Mouse (Mus musculus): ENCODE data around the gene Syne1. TPM values are rescaled to one million over a fixed set of nuclear protein-coding genes. Genes with fewer than 3 reads are reported as not detected.

Syne1 gene
- total and polyA plus RNA-seq, 3 experiments: 10.8 to 85.0 (median 59.1) TPM

- H3K36me3 ChIP-seq (replicated peaks): no peaks in the 10 kb centered on the region
- DNase-seq (ENCODE audit: low spot score) (no peak), ATAC-seq (ENCODE audit: extremely low read depth, insufficient number of reproducible peaks, low FRiP score, poor library complexity, severe bottlenecking) (no peak)
- no peak for TF ChIP-seq POLR2AphosphoS5 (IDR thresholded peaks at IDR 0.05; ENCODE audit: insufficient replicate concordance, low read depth, low read length)
- TF ChIP-seq TAL1 (conservative IDR thresholded peaks at IDR 0.05; ENCODE audit: low read depth, low read length): no peak
- TF ChIP-seq GATA2 (IDR thresholded peaks at IDR 0.05; ENCODE audit: borderline replicate concordance, low read depth, low read length): no peak
- no peak for TF ChIP-seq GATA1 (IDR thresholded peaks at IDR 0.05; ENCODE audit: borderline replicate concordance, low read length)
- H3K4me3 ChIP-seq (ENCODE audit: low read depth, low read length): no peak overlapping the region
- H3K4me1 ChIP-seq (ENCODE audit: insufficient read depth, low read depth, low read length): no peaks in the 10 kb centered on the region
- peaks cover 2% of the 10 kb centered on the region; the same call in 1 of the 2 replicates for H3K27me3 ChIP-seq (ENCODE audit: insufficient read depth, low read length)
- no peaks in the 10 kb centered on the region for H3K9me3 ChIP-seq (replicated peaks)
Observed at GRCm38 (mm10) chr10:5384131-5384776, 167.0 kb downstream of the Syne1 start.

DNA sequence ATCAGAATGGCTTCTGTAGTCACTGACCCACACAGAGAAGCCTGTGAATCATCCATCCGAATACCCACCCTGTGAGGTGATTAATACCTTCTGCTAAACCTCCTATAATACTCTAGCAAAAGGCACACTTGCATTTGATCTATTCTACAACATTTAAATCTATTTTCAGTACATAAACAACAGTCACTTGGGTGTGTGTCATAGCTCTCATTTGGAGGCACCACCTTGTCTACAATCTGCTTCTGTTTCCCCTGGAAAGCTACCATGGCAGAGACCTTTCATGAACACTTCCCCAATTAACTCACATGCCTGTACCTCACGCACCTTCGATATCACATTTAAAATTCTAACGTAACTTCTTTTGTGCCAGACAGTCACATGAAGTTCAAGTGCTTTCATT, 169.7 kb downstream of the Syne1 start:
- H3K4me3 ChIP-seq (ENCODE audit: low read depth, low read length): no peak overlapping the region
- peaks cover 2% of the 10 kb centered on the region; the same call in 1 of the 2 replicates for H3K27me3 ChIP-seq (ENCODE audit: insufficient read depth, low read length)
- DNase-seq (ENCODE audit: low spot score) (no peak), ATAC-seq (ENCODE audit: extremely low read depth, insufficient number of reproducible peaks, low FRiP score, poor library complexity, severe bottlenecking) (no peak)
- no peak for TF ChIP-seq POLR2AphosphoS5 (IDR thresholded peaks at IDR 0.05; ENCODE audit: insufficient replicate concordance, low read depth, low read length)
- H3K9me3 ChIP-seq (replicated peaks): no peaks in the 10 kb centered on the region
- H3K36me3 ChIP-seq (replicated peaks): no peaks in the 10 kb centered on the region
- no peaks in the 10 kb centered on the region for H3K4me1 ChIP-seq (ENCODE audit: insufficient read depth, low read depth, low read length)

DNA sequence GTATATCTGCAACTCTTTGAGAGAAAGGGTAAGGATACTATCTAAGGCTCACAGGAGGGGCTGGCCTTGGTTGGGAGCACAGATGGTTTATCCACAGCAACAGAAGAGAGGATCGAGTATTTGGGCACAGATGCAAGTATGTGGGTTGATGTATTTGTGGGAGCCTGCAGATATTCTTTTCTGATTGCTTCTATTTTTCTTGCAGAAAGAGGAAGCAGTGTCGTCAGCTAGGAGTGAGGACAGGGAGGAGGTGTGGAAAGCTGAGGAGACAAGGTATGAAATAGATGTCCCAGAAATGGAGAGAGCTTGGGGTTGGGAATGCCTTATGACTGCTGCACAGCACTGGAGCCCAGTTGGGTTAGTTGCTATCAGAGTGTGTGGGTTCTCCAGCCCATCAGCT, 172.3 kb downstream of the Syne1 start:
- H3K9me3 ChIP-seq (replicated peaks): no peaks in the 10 kb centered on the region
- no peaks in the 10 kb centered on the region for H3K36me3 ChIP-seq (replicated peaks)
- no peaks in the 10 kb centered on the region for H3K4me1 ChIP-seq (ENCODE audit: insufficient read depth, low read depth, low read length)
- no peaks in the 10 kb centered on the region for H3K27me3 ChIP-seq (ENCODE audit: insufficient read depth, low read length)
- no peak overlapping the region for H3K4me3 ChIP-seq (ENCODE audit: low read depth, low read length)
- DNase-seq (ENCODE audit: low spot score) (no peak), ATAC-seq (ENCODE audit: extremely low read depth, insufficient number of reproducible peaks, low FRiP score, poor library complexity, severe bottlenecking) (no peak)
- no peak for TF ChIP-seq GATA2 (IDR thresholded peaks at IDR 0.05; ENCODE audit: borderline replicate concordance, low read depth, low read length)
- TF ChIP-seq CTCF (IDR thresholded peaks at IDR 0.05; ENCODE audit: low read depth, low read length): no peak
- no peak for TF ChIP-seq TAL1 (conservative IDR thresholded peaks at IDR 0.05; ENCODE audit: low read depth, low read length)
- TF ChIP-seq GATA1 (IDR thresholded peaks at IDR 0.05; ENCODE audit: borderline replicate concordance, low read length): no peak
- TF ChIP-seq POLR2AphosphoS5 (IDR thresholded peaks at IDR 0.05; ENCODE audit: insufficient replicate concordance, low read depth, low read length): no peak

GRCm38 (mm10) chr10:5369599-5369998, 181.7 kb downstream of the Syne1 start:
- Histone ChIP-seq H3K9me3 (replicated peaks) (no peaks in the 10 kb centered on the region), H3K36me3 (replicated peaks) (no peaks in the 10 kb centered on the region), H3K27me3 (ENCODE audit: insufficient read depth, low read length) (no peaks in the 10 kb centered on the region), H3K4me1 (ENCODE audit: insufficient read depth, low read depth, low read length) (no peaks in the 10 kb centered on the region), H3K4me3 (ENCODE audit: low read depth, low read length) (no peak overlapping the region)
- ATAC-seq (ENCODE audit: extremely low read depth, insufficient number of reproducible peaks, low FRiP score, poor library complexity, severe bottlenecking): no peak
- DNase-seq (ENCODE audit: low spot score): no peak
- TF ChIP-seq GATA1 (IDR thresholded peaks at IDR 0.05; ENCODE audit: borderline replicate concordance, low read length) (no peak), POLR2AphosphoS5 (IDR thresholded peaks at IDR 0.05; ENCODE audit: insufficient replicate concordance, low read depth, low read length) (no peak), GATA2 (IDR thresholded peaks at IDR 0.05; ENCODE audit: borderline replicate concordance, low read depth, low read length) (no peak), TAL1 (conservative IDR thresholded peaks at IDR 0.05; ENCODE audit: low read depth, low read length) (no peak), CTCF (IDR thresholded peaks at IDR 0.05; ENCODE audit: low read depth, low read length) (no peak)

DNA sequence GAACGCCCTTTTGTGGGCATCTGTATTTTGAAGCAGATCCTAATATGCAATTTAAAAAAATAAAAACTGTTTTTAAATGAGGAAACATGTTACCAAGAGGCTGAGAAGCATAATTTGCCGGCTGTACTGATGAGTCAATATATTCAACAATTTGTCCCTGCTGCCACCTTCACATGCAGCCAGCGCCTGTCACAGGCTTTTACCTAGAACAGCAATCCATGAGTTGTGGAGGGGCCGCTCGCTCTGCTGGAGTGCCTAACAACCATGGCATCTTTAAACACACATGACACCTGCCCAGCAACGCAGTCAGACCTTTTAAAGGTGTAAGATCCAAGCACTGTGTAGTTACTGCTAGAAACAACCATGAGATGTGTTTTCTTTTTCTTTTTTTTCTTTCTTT, 183.0 kb downstream of the Syne1 start:
- no peaks in the 10 kb centered on the region for H3K9me3 ChIP-seq (replicated peaks)
- H3K27me3 ChIP-seq (ENCODE audit: insufficient read depth, low read length): no peaks in the 10 kb centered on the region
- H3K4me3 ChIP-seq (ENCODE audit: low read depth, low read length): no peak overlapping the region
- no peak for DNase-seq (ENCODE audit: low spot score)
- no peaks in the 10 kb centered on the region for H3K4me1 ChIP-seq (ENCODE audit: insufficient read depth, low read depth, low read length)
- ATAC-seq (ENCODE audit: extremely low read depth, insufficient number of reproducible peaks, low FRiP score, poor library complexity, severe bottlenecking): no peak
- no peaks in the 10 kb centered on the region for H3K36me3 ChIP-seq (replicated peaks)
- no peak for TF ChIP-seq POLR2AphosphoS5 (IDR thresholded peaks at IDR 0.05; ENCODE audit: insufficient replicate concordance, low read depth, low read length)
- TF ChIP-seq CTCF (IDR thresholded peaks at IDR 0.05; ENCODE audit: low read depth, low read length): no peak
- no peak for TF ChIP-seq GATA1 (IDR thresholded peaks at IDR 0.05; ENCODE audit: borderline replicate concordance, low read length)
- no peak for TF ChIP-seq GATA2 (IDR thresholded peaks at IDR 0.05; ENCODE audit: borderline replicate concordance, low read depth, low read length)
- TF ChIP-seq TAL1 (conservative IDR thresholded peaks at IDR 0.05; ENCODE audit: low read depth, low read length): no peak

- H3K4me3 ChIP-seq (ENCODE audit: low read depth, low read length): no peak overlapping the region
- no peak for DNase-seq (ENCODE audit: low spot score)
Observed at GRCm38 (mm10) chr10:5367465-5368011, 183.7 kb downstream of the Syne1 start.

More at GRCm38 (mm10) chr10:5367465-5368011, 183.7 kb downstream of the Syne1 start:
- Histone ChIP-seq H3K4me1 (ENCODE audit: insufficient read depth, low read depth, low read length) (no peaks in the 10 kb centered on the region), H3K9me3 (replicated peaks) (no peaks in the 10 kb centered on the region), H3K36me3 (replicated peaks) (no peaks in the 10 kb centered on the region), H3K27me3 (ENCODE audit: insufficient read depth, low read length) (no peaks in the 10 kb centered on the region)
- ATAC-seq (ENCODE audit: extremely low read depth, insufficient number of reproducible peaks, low FRiP score, poor library complexity, severe bottlenecking): no peak
- no peak for TF ChIP-seq POLR2AphosphoS5 (IDR thresholded peaks at IDR 0.05; ENCODE audit: insufficient replicate concordance, low read depth, low read length)
- TF ChIP-seq TAL1 (conservative IDR thresholded peaks at IDR 0.05; ENCODE audit: low read depth, low read length): no peak
- TF ChIP-seq CTCF (IDR thresholded peaks at IDR 0.05; ENCODE audit: low read depth, low read length): no peak
- no peak for TF ChIP-seq GATA2 (IDR thresholded peaks at IDR 0.05; ENCODE audit: borderline replicate concordance, low read depth, low read length)
- no peak for TF ChIP-seq GATA1 (IDR thresholded peaks at IDR 0.05; ENCODE audit: borderline replicate concordance, low read length)

All from G1E (cell line).